Mouse (Mus musculus): ENCODE measurements at regions not wholly inside any gene's neighbourhood (a gene's known extent, or its start where the extent isn't known, plus 50 kb on each side); places are given as distances from the start of the nearest gene placed in this dataset.

GRCm38 (mm10) chr3:35473351-35473750, 280.6 kb upstream of the Atp11b start:
- Histone ChIP-seq H3K27ac (peak overlapping the region; percentile 67), H3K4me1 (replicated peaks) (peaks cover 27% of the 10 kb centered on the region), H3K9me3 (no peaks in the 10 kb centered on the region), H3K4me3 (no peak overlapping the region), H3K36me3 (no peaks in the 10 kb centered on the region), H3K27me3 (ENCODE audit: insufficient read depth, poor library complexity, severe bottlenecking) (no peaks in the 10 kb centered on the region)
- DNase-seq (ENCODE audit: low spot score) = peak; percentile 19
- 49% methylated on average over 7 of the region's 7 CpGs for WGBS

DNA sequence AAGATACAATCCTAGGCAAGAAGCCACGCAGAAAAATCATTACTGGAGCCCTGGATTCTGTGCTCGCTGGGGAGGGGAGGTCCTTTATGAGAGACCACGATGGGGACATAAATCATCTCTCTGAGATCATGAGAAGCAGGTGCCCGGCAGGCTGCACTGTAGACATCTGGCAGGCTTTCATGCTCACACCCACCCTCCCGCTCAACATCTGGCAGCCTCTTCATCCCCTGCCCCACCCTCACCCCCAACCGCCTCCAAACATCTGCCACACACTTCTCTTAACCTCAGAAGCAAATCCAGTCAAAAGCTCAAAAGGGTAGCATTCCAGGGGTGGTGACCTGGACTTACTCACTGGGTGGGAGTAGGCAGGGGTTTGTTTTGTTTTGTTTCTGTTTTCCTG, 279.5 kb upstream of the Atp11b start:
- 0 out of 2 replicates have a peak overlapping the region, but pooled peaks have one; percentile 23 for H3K27ac ChIP-seq
- H3K36me3 ChIP-seq = no peaks in the 10 kb centered on the region
- DNase-seq (ENCODE audit: low spot score) = peak; percentile 15
- 30% methylated on average over 6 of the region's 6 CpGs for WGBS
- H3K4me3 ChIP-seq = no peak overlapping the region
- peaks cover 27% of the 10 kb centered on the region for H3K4me1 ChIP-seq (replicated peaks)
- no peaks in the 10 kb centered on the region for H3K9me3 ChIP-seq
- no peaks in the 10 kb centered on the region for H3K27me3 ChIP-seq (ENCODE audit: insufficient read depth, poor library complexity, severe bottlenecking)

DNA sequence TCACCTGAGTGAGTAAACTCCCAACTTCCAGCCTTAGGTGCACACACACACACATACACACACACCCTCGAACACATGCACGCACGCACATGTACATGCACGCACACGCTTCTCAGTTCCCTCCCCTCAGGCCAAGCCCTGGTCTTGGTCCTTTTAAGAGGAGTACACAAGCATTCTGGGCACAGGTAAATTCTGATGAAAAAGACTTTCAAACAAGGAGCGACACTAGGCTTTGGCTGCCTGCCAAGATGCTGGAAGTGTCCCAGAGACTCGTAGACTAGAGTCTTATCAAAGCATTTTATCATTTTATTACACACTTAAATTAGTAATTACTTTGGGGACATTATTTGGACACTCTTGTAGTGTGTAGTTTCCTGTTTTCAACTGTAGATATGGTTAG, 278.6 kb upstream of the Atp11b start:
- WGBS = 94% methylated on average over 7 of the region's 7 CpGs
- no peaks in the 10 kb centered on the region for H3K9me3 ChIP-seq
- DNase-seq (ENCODE audit: low spot score) = no peak

DNA sequence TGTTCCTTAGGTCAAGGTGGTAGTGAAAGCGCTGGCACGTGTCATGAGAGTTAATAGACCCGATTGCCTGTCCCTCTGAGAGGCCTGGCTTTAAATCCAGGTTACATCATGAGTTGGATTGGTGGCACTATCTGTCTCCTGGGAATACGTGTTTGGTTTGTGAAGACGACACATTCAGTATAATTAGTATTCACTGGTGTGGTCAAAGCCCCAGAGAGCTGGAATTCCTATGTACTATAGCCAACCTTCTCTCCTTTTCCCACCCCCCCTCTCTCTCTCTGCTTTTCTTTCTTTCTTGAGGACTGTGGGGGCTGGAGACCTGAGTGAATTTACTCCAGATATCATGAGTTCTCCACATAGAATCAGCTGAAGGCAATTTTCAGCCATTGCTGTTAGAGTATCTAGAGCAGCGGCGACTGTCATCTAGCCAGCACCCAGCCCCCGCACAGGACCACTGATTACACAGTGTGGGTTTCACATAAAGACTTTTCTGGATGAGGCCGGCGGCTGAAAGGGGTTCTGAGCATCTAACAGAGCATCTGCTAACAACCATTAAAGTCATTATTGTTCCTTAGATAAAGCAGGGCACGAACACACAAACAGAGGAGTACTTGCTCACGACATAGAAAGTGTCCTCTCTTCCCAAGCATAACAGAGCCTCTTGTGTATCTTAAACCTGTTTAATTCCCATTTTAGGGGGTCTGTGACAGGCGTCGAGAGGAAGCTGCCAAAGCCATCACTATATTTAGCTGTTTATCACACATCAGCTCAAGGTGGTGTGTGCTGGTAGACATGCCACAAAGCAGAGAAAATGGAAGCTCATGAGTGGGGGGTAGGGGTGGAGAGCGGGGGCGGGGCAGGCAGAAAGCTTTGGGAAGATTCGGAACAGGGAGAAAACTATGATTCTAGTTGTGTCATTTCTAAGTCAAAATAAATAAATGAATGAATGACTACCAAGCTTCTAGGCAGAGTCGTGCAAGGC, 272.9 kb upstream of the Atp11b start:
- Histone ChIP-seq H3K9me3 (no peaks in the 10 kb centered on the region), H3K36me3 (no peaks in the 10 kb centered on the region), H3K27me3 (ENCODE audit: insufficient read depth, poor library complexity, severe bottlenecking) (no peaks in the 10 kb centered on the region), H3K27ac (peak overlapping the region; percentile 81), H3K4me3 (no peak overlapping the region), H3K4me1 (replicated peaks) (peaks cover 21% of the 10 kb centered on the region)
- peak; percentile 28 for DNase-seq (ENCODE audit: low spot score)
- 49% methylated on average over 18 of the region's 18 CpGs for WGBS

More for the DNA sequence above, 278.6 kb upstream of the Atp11b start:
- Histone ChIP-seq H3K36me3 (no peaks in the 10 kb centered on the region), H3K27ac (0 out of 2 replicates have a peak overlapping the region, but pooled peaks have one; percentile 9), H3K27me3 (ENCODE audit: insufficient read depth, poor library complexity, severe bottlenecking) (no peaks in the 10 kb centered on the region), H3K4me3 (no peak overlapping the region), H3K4me1 (replicated peaks) (peaks cover 28% of the 10 kb centered on the region)

GRCm38 (mm10) chr3:35481841-35482240, 272.1 kb upstream of the Atp11b start:
- Histone ChIP-seq H3K4me1 (replicated peaks) (peaks cover 21% of the 10 kb centered on the region), H3K4me3 (peak overlapping the region; percentile 26), H3K27me3 (ENCODE audit: insufficient read depth, poor library complexity, severe bottlenecking) (no peaks in the 10 kb centered on the region), H3K27ac (peak overlapping the region; percentile 81), H3K9me3 (no peaks in the 10 kb centered on the region), H3K36me3 (no peaks in the 10 kb centered on the region)
- peak; percentile 27 for DNase-seq (ENCODE audit: low spot score)
- WGBS = 30% methylated on average over 11 of the region's 11 CpGs

DNA sequence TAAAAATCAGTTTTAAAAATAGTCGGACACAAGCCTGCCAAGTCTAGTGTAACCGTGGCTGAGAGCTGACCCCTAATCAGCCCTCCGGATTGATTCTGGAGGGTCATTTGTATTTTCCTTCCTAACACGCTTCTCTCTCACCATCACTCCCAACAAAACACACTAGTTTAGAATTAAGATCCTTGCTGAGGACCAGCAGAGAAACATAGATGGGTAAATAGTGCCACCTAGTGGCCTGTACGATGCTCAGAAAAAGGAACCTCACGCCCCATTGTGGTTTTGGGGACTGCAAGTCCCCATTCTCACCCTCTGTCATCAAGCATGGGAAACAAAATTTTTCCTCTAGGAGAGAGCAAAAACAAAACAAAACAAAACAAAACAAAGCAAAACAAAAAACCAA, 271.6 kb upstream of the Atp11b start:
- no peaks in the 10 kb centered on the region for H3K36me3 ChIP-seq
- peak overlapping the region; percentile 81 for H3K27ac ChIP-seq
- 2% methylated on average over 6 of the region's 6 CpGs for WGBS
- peak; percentile 70 for DNase-seq (ENCODE audit: low spot score)
- H3K4me3 ChIP-seq = peak overlapping the region; percentile 26
- H3K9me3 ChIP-seq = no peaks in the 10 kb centered on the region
- H3K27me3 ChIP-seq (ENCODE audit: insufficient read depth, poor library complexity, severe bottlenecking) = no peaks in the 10 kb centered on the region
- H3K4me1 ChIP-seq (replicated peaks) = peaks cover 21% of the 10 kb centered on the region

DNA sequence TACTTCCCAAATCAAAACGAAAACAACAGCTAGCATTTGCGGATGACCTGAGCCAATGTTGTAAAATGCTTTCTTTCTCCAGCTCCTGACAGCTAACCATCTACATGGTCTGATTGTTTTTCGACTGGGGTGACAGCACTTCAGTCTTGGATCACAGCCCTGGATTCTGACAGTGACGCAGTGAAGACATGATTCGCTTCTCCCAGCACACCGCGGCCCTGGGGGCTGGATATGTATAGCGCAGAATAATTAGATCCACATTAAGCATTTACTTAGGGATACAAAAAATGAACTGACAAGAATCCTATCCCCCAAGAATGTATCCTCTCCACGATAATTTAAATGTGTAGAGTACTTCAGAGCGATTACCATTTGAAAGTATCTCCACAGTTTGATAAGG, 271.1 kb upstream of the Atp11b start:
- peaks cover 21% of the 10 kb centered on the region for H3K4me1 ChIP-seq (replicated peaks)
- H3K9me3 ChIP-seq = no peaks in the 10 kb centered on the region
- H3K27me3 ChIP-seq (ENCODE audit: insufficient read depth, poor library complexity, severe bottlenecking) = no peaks in the 10 kb centered on the region
- H3K36me3 ChIP-seq = no peaks in the 10 kb centered on the region
- H3K4me3 ChIP-seq = no peak overlapping the region
- DNase-seq (ENCODE audit: low spot score) = no peak
- 76% methylated on average over 10 of the region's 10 CpGs for WGBS
- H3K27ac ChIP-seq = no peak overlapping the region

DNA sequence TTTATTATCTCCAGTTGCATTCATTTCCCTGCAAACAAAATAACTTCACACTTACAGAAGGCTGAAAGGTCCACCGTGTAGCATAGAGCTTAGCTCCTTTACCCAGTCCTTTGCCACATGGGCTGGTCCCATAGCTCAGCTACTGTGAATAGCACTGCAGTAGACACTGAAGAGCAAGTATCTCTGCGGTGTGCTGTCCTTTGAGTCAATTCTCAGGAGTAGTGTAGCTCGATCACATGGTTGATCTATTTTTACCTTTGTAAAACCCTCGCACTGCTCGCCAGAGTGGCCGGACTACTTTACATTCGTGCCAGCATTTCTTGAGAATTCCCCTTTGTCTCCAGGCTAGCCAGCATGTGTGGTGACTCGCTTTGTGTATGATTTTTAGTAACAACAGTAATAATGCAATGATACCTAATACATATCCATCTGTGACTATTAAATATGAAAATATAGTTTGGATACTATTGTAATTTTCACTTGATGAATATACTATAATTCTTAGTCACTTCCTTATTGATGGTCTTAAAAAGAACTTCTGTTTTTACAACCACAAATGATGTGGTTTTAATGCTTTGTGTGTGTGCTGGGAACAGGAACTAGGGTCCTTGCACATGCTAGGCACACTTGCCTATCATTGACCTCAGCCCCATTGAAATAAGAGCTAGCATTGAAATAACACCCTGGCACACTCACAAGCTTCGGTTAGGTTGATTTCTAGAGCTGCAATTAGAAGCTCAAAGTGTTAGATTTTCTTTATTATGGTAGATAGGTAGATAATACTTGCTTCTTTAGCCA, 257.7 kb upstream of the Atp11b start:
- Histone ChIP-seq H3K4me3 (no peak overlapping the region), H3K4me1 (replicated peaks) (no peaks in the 10 kb centered on the region), H3K27ac (no peak overlapping the region), H3K36me3 (no peaks in the 10 kb centered on the region), H3K27me3 (ENCODE audit: insufficient read depth, poor library complexity, severe bottlenecking) (no peaks in the 10 kb centered on the region), H3K9me3 (no peaks in the 10 kb centered on the region)
- no peak for DNase-seq (ENCODE audit: low spot score)
- 86% methylated on average over 9 of the region's 9 CpGs for WGBS

- no peak for DNase-seq (ENCODE audit: low spot score)
- no peak overlapping the region for H3K27ac ChIP-seq
- no peaks in the 10 kb centered on the region for H3K9me3 ChIP-seq
- no peak overlapping the region for H3K4me3 ChIP-seq
- no peaks in the 10 kb centered on the region for H3K27me3 ChIP-seq (ENCODE audit: insufficient read depth, poor library complexity, severe bottlenecking)
- H3K4me1 ChIP-seq (replicated peaks) = no peaks in the 10 kb centered on the region
- no peaks in the 10 kb centered on the region for H3K36me3 ChIP-seq
- 58% methylated on average over 1 of the region's 1 CpGs for WGBS
These were observed 243.6 kb upstream of the Atp11b start for GRCm38 (mm10) chr3:35510314-35510713.

DNA sequence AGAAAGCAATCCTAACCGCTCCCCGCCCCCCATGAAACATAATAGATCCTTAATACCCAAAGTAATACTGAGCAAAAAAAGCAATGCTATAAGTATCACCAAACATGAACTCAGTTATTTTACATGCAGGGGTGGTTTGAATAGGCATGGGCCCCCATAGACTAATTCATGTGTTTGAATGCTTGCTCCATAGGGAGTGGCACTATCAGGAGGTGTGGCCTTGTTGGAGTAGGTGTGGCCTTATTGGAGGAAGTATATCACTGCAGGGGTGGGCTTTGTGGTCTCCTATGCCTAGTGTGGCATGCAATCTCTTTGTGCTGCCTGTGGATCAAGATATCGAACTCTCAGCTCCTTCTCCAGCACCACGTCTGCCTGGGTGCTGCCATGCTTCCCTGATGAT, 237.4 kb upstream of the Atp11b start:
- Histone ChIP-seq H3K4me1 (replicated peaks) (peaks cover 5% of the 10 kb centered on the region), H3K36me3 (no peaks in the 10 kb centered on the region), H3K9me3 (no peaks in the 10 kb centered on the region), H3K27ac (no peak overlapping the region), H3K27me3 (ENCODE audit: insufficient read depth, poor library complexity, severe bottlenecking) (no peaks in the 10 kb centered on the region), H3K4me3 (no peak overlapping the region)
- no peak for DNase-seq (ENCODE audit: low spot score)
- WGBS = 89% methylated on average over 4 of the region's 4 CpGs

GRCm38 (mm10) chr3:35520131-35520530, 233.8 kb upstream of the Atp11b start:
- Histone ChIP-seq H3K4me3 (no peak overlapping the region), H3K27ac (no peak overlapping the region), H3K27me3 (ENCODE audit: insufficient read depth, poor library complexity, severe bottlenecking) (no peaks in the 10 kb centered on the region), H3K4me1 (replicated peaks) (peaks cover 5% of the 10 kb centered on the region), H3K36me3 (no peaks in the 10 kb centered on the region), H3K9me3 (no peaks in the 10 kb centered on the region)
- DNase-seq (ENCODE audit: low spot score) = no peak
- WGBS = 79% methylated on average over 3 of the region's 3 CpGs

GRCm38 (mm10) chr3:35547696-35548095, 206.2 kb upstream of the Atp11b start:
- no peaks in the 10 kb centered on the region for H3K9me3 ChIP-seq
- no peak overlapping the region for H3K27ac ChIP-seq
- H3K4me3 ChIP-seq = no peak overlapping the region
- no peak for DNase-seq (ENCODE audit: low spot score)
- no peaks in the 10 kb centered on the region for H3K36me3 ChIP-seq
- H3K27me3 ChIP-seq (ENCODE audit: insufficient read depth, poor library complexity, severe bottlenecking) = no peaks in the 10 kb centered on the region
- H3K4me1 ChIP-seq (replicated peaks) = no peaks in the 10 kb centered on the region

- no peaks in the 10 kb centered on the region for H3K9me3 ChIP-seq
- H3K4me1 ChIP-seq (replicated peaks) = no peaks in the 10 kb centered on the region
- 88% methylated on average over 9 of the region's 9 CpGs for WGBS
- no peak for DNase-seq (ENCODE audit: low spot score)
- no peak overlapping the region for H3K27ac ChIP-seq
- H3K4me3 ChIP-seq = no peak overlapping the region
- no peaks in the 10 kb centered on the region for H3K27me3 ChIP-seq (ENCODE audit: insufficient read depth, poor library complexity, severe bottlenecking)
- H3K36me3 ChIP-seq = no peaks in the 10 kb centered on the region
These were observed 202.1 kb upstream of the Atp11b start for GRCm38 (mm10) chr3:35551791-35552190.
